Mouse (Mus musculus): ENCODE results near the gene Arf4. TPM values are rescaled to one million over a fixed set of nuclear protein-coding genes. Genes with fewer than 3 reads are reported as not detected.
"Not testable (repeated sequence)": the region's sequence is repeated elsewhere in the genome, so short reads cannot be mapped to it uniquely, and the experiment has no call there.

Arf4 gene
- polyA plus RNA-seq, 1 experiment: 127 TPM

GRCm38 (mm10) chr14:26660233-26660632 is 22.4 kb downstream of the Arf4 start:
- 90% methylated on average over 1 of the region's 1 CpGs for WGBS
- no peak for DNase-seq (ENCODE audit: low read depth, low spot score)

- WGBS: 26% methylated on average over 3 of the region's 3 CpGs
- no peak for DNase-seq (ENCODE audit: low read depth, low spot score)
Measured at GRCm38 (mm10) chr14:26662016-26662415, 24.1 kb downstream of the Arf4 start.

- WGBS: 60% methylated on average over 2 of the region's 2 CpGs
- DNase-seq (ENCODE audit: low read depth, low spot score): no peak
Measured at GRCm38 (mm10) chr14:26662488-26662887, 24.6 kb downstream of the Arf4 start.

GRCm38 (mm10) chr14:26663851-26664250 is 26.0 kb downstream of the Arf4 start:
- WGBS: 80% methylated on average over 2 of the region's 2 CpGs
- no peak for DNase-seq (ENCODE audit: low read depth, low spot score)

GRCm38 (mm10) chr14:26667991-26668370 is 30.1 kb downstream of the Arf4 start:
- no peak for DNase-seq (ENCODE audit: low read depth, low spot score)
- 6% methylated on average over 6 of the region's 6 CpGs for WGBS

- under 1% methylated on average over 73 of the region's 73 CpGs for WGBS
- DNase-seq (ENCODE audit: low read depth, low spot score): no peak
Measured at GRCm38 (mm10) chr14:26668371-26669291, 30.8 kb downstream of the Arf4 start.

- peak; percentile 82 for DNase-seq (ENCODE audit: low read depth, low spot score)
- under 1% methylated on average over 68 of the region's 70 CpGs for WGBS
Measured at GRCm38 (mm10) chr14:26669292-26670073, 31.6 kb downstream of the Arf4 start, which contains the start of gene Pde12. Gene Pde12, minus strand, starts transcription at chr14:26669883.

GRCm38 (mm10) chr14:26670964-26671363 is 33.1 kb downstream of the Arf4 start:
- DNase-seq (ENCODE audit: low read depth, low spot score): no peak

- not testable (repeated sequence) for DNase-seq (ENCODE audit: low read depth, low spot score)
- 38% methylated on average over 17 of the region's 17 CpGs for WGBS
Measured at GRCm38 (mm10) chr14:26671870-26672615, 34.2 kb downstream of the Arf4 start.

GRCm38 (mm10) chr14:26674476-26675169 is 36.7 kb downstream of the Arf4 start:
- 41% methylated on average over 2 of the region's 2 CpGs for WGBS
- not testable (repeated sequence) for DNase-seq (ENCODE audit: low read depth, low spot score)

- 39% methylated on average over 12 of the region's 12 CpGs for WGBS
- no peak for DNase-seq (ENCODE audit: low read depth, low spot score)
Measured at GRCm38 (mm10) chr14:26675371-26675770, 37.5 kb downstream of the Arf4 start.

- 74% methylated on average over 5 of the region's 5 CpGs for WGBS
- no peak for DNase-seq (ENCODE audit: low read depth, low spot score)
Measured at GRCm38 (mm10) chr14:26675791-26676190, 37.9 kb downstream of the Arf4 start.

- no peak for DNase-seq (ENCODE audit: low read depth, low spot score)
- WGBS: 37% methylated on average over 2 of the region's 2 CpGs
Measured at GRCm38 (mm10) chr14:26690727-26691126, 52.9 kb downstream of the Arf4 start.

GRCm38 (mm10) chr14:26691363-26691762 is 53.5 kb downstream of the Arf4 start:
- 29% methylated on average over 2 of the region's 2 CpGs for WGBS
- DNase-seq (ENCODE audit: low read depth, low spot score): no peak

GRCm38 (mm10) chr14:26692974-26693373 is 55.1 kb downstream of the Arf4 start, which contains the start of gene Dnah12:
Gene Dnah12, plus strand, starts transcription at chr14:26693274.
- WGBS: 77% methylated on average over 3 of the region's 3 CpGs

GRCm38 (mm10) chr14:26697912-26698311 is 60.0 kb downstream of the Arf4 start:
- DNase-seq (ENCODE audit: low read depth, low spot score): no peak

More at GRCm38 (mm10) chr14:26692974-26693373, 55.1 kb downstream of the Arf4 start, which contains the start of gene Dnah12:
- no peak for DNase-seq (ENCODE audit: low read depth, low spot score)

GRCm38 (mm10) chr14:26705246-26705645 is 67.4 kb downstream of the Arf4 start:
- WGBS: 85% methylated on average over 5 of the region's 5 CpGs
- not testable (repeated sequence) for DNase-seq (ENCODE audit: low read depth, low spot score)
